Mouse (Mus musculus): Measurements from ENCODE around the gene Prrt3. TPM values are rescaled to one million over a fixed set of nuclear protein-coding genes. Genes with fewer than 3 reads are reported as not detected.
A peak's percentile ranks its signal among the peaks of the same experiment; 100 is the strongest.

The Prrt3 gene
- polyA plus RNA-seq, 1 experiment = not detected

GRCm38 (mm10) chr6:113514600-113514999 lies 12.9 kb upstream of the Prrt3 start:
- no peak overlapping the region for H3K4me3 ChIP-seq (ENCODE audit: insufficient read depth, low read length)
- TF ChIP-seq POLR2A (IDR thresholded peaks at IDR 0.05; ENCODE audit: low read depth, low read length) (no peak), CTCF (IDR thresholded peaks at IDR 0.05; ENCODE audit: borderline replicate concordance, insufficient read depth, low read length) (no peak)
- H3K27ac ChIP-seq (ENCODE audit: insufficient read depth, low read length) = no peak overlapping the region
- no peaks in the 10 kb centered on the region for H3K4me1 ChIP-seq (ENCODE audit: control insufficient read depth, insufficient read depth, low read length)

DNA sequence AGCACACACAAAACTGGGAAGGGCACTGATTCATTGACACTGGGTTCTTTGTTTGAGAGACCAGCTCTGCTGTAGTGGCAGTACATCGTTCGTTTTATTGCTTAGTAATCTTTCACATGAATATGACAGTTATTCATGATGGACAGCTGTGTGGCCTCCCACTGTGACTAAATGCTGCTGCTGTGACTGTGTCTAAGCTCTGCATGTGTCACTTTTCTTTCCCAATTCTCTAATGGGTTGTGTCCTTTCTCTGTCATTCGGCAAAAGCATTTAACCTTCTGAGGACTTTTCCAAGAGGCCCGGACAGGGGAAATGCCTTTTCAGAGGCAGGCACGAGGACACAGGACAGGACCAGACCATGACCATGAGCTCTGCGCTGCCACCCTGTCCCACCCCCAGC lies 12.2 kb upstream of the Prrt3 start:
- TF ChIP-seq POLR2A (IDR thresholded peaks at IDR 0.05; ENCODE audit: low read depth, low read length) = no peak
- no peak for TF ChIP-seq CTCF (IDR thresholded peaks at IDR 0.05; ENCODE audit: borderline replicate concordance, insufficient read depth, low read length)
- Histone ChIP-seq H3K4me1 (ENCODE audit: control insufficient read depth, insufficient read depth, low read length) (no peaks in the 10 kb centered on the region), H3K27ac (ENCODE audit: insufficient read depth, low read length) (no peak overlapping the region), H3K4me3 (ENCODE audit: insufficient read depth, low read length) (no peak overlapping the region)

- H3K27ac ChIP-seq (ENCODE audit: insufficient read depth, low read length) = no peak overlapping the region
- H3K4me3 ChIP-seq (ENCODE audit: insufficient read depth, low read length) = no peak overlapping the region
- H3K4me1 ChIP-seq (ENCODE audit: control insufficient read depth, insufficient read depth, low read length) = no peaks in the 10 kb centered on the region
- TF ChIP-seq CTCF (IDR thresholded peaks at IDR 0.05; ENCODE audit: borderline replicate concordance, insufficient read depth, low read length) (no peak), POLR2A (IDR thresholded peaks at IDR 0.05; ENCODE audit: low read depth, low read length) (no peak)
Observed at GRCm38 (mm10) chr6:113508947-113509280, 7.2 kb upstream of the Prrt3 start.

GRCm38 (mm10) chr6:113508272-113508946 lies 6.7 kb upstream of the Prrt3 start:
- TF ChIP-seq POLR2A (IDR thresholded peaks at IDR 0.05; ENCODE audit: low read depth, low read length) (no peak), CTCF (IDR thresholded peaks at IDR 0.05; ENCODE audit: borderline replicate concordance, insufficient read depth, low read length) (no peak)
- Histone ChIP-seq H3K4me1 (ENCODE audit: control insufficient read depth, insufficient read depth, low read length) (no peaks in the 10 kb centered on the region), H3K27ac (ENCODE audit: insufficient read depth, low read length) (no peak overlapping the region), H3K4me3 (ENCODE audit: insufficient read depth, low read length) (no peak overlapping the region)

DNA sequence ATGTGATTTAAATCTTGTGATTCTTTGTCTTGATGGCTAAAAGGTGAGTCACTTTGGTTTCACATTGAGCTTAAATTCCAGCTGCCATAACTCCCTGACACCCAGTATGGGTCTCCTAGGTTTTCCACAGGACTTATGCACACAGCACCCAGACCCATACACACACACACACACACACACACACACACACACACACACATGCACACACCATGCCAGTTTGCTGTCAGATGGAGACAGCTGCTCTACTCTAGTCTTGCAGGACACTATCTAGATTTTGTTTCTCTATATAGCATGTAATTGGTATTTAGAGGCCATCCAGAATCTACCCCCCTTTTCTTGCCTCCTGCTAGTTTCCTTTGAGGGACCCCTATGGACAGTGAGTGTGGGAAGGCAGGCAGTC lies 5.4 kb upstream of the Prrt3 start:
- H3K4me3 ChIP-seq (ENCODE audit: insufficient read depth, low read length) = no peak overlapping the region
- H3K27ac ChIP-seq (ENCODE audit: insufficient read depth, low read length) = no peak overlapping the region
- no peak for TF ChIP-seq CTCF (IDR thresholded peaks at IDR 0.05; ENCODE audit: borderline replicate concordance, insufficient read depth, low read length)
- no peak for TF ChIP-seq POLR2A (IDR thresholded peaks at IDR 0.05; ENCODE audit: low read depth, low read length)
- H3K4me1 ChIP-seq (ENCODE audit: control insufficient read depth, insufficient read depth, low read length) = no peaks in the 10 kb centered on the region

GRCm38 (mm10) chr6:113505689-113506088 lies 4.0 kb upstream of the Prrt3 start:
- Histone ChIP-seq H3K4me3 (ENCODE audit: insufficient read depth, low read length) (no peak overlapping the region), H3K27ac (ENCODE audit: insufficient read depth, low read length) (no peak overlapping the region), H3K4me1 (ENCODE audit: control insufficient read depth, insufficient read depth, low read length) (no peaks in the 10 kb centered on the region)
- TF ChIP-seq POLR2A (IDR thresholded peaks at IDR 0.05; ENCODE audit: low read depth, low read length) (no peak), CTCF (IDR thresholded peaks at IDR 0.05; ENCODE audit: borderline replicate concordance, insufficient read depth, low read length) (no peak)

GRCm38 (mm10) chr6:113502801-113503200 lies 1.1 kb upstream of the Prrt3 start:
- Histone ChIP-seq H3K4me1 (ENCODE audit: control insufficient read depth, insufficient read depth, low read length) (no peaks in the 10 kb centered on the region), H3K4me3 (ENCODE audit: insufficient read depth, low read length) (no peak overlapping the region), H3K27ac (ENCODE audit: insufficient read depth, low read length) (no peak overlapping the region)
- TF ChIP-seq CTCF (IDR thresholded peaks at IDR 0.05; ENCODE audit: borderline replicate concordance, insufficient read depth, low read length) (no peak), POLR2A (IDR thresholded peaks at IDR 0.05; ENCODE audit: low read depth, low read length) (no peak)

GRCm38 (mm10) chr6:113499346-113499745 lies 2.4 kb downstream of the Prrt3 start:
- TF ChIP-seq CTCF (IDR thresholded peaks at IDR 0.05; ENCODE audit: borderline replicate concordance, insufficient read depth, low read length) (no peak), POLR2A (IDR thresholded peaks at IDR 0.05; ENCODE audit: low read depth, low read length) (no peak)
- Histone ChIP-seq H3K4me3 (ENCODE audit: insufficient read depth, low read length) (no peak overlapping the region), H3K4me1 (ENCODE audit: control insufficient read depth, insufficient read depth, low read length) (no peaks in the 10 kb centered on the region)

GRCm38 (mm10) chr6:113495071-113495675 lies 6.6 kb downstream of the Prrt3 start:
- no peak overlapping the region for H3K27ac ChIP-seq (ENCODE audit: insufficient read depth, low read length)
- TF ChIP-seq CTCF (IDR thresholded peaks at IDR 0.05; ENCODE audit: borderline replicate concordance, insufficient read depth, low read length) (no peak), POLR2A (IDR thresholded peaks at IDR 0.05; ENCODE audit: low read depth, low read length) (no peak)
- H3K4me1 ChIP-seq (ENCODE audit: control insufficient read depth, insufficient read depth, low read length) = no peaks in the 10 kb centered on the region

More at GRCm38 (mm10) chr6:113499346-113499745, 2.4 kb downstream of the Prrt3 start:
- no peak overlapping the region for H3K27ac ChIP-seq (ENCODE audit: insufficient read depth, low read length)

GRCm38 (mm10) chr6:113494258-113494788 lies 7.4 kb downstream of the Prrt3 start:
- H3K4me1 ChIP-seq (ENCODE audit: control insufficient read depth, insufficient read depth, low read length) = no peaks in the 10 kb centered on the region
- TF ChIP-seq POLR2A (IDR thresholded peaks at IDR 0.05; ENCODE audit: low read depth, low read length) (0 out of 2 replicates have a peak, but pooled peaks have one; percentile 40), CTCF (IDR thresholded peaks at IDR 0.05; ENCODE audit: borderline replicate concordance, insufficient read depth, low read length) (peak; percentile 77)
- H3K27ac ChIP-seq (ENCODE audit: insufficient read depth, low read length) = no peak overlapping the region
- peak overlapping the region; percentile 6; the same call in 1 of the 2 replicates for H3K4me3 ChIP-seq (ENCODE audit: insufficient read depth, low read length)

More at GRCm38 (mm10) chr6:113495071-113495675, 6.6 kb downstream of the Prrt3 start:
- H3K4me3 ChIP-seq (ENCODE audit: insufficient read depth, low read length) = no peak overlapping the region
